Mouse (Mus musculus) embryonic facial prominence, embryonic 11.5 days (tissue): ENCODE results near the gene Mob3b. TPM values are rescaled to one million over a fixed set of nuclear protein-coding genes. Genes with fewer than 3 reads are reported as not detected.

Source experiments
- ATAC-seq: fragments of 200-750 bp; cut with Nextera tagmentation; replicated peaks from 2 replicates; pipeline ENCODE4 v1.8.0; 2017; ENCODE audit warnings: low read depth; ENCODE audit not compliant: insufficient number of reproducible peaks, low FRiP score, low TSS enrichment
- DNase-seq: peaks from one replicate; pipeline ENCODE4 v3.0.0-alpha.2; 2015; ENCODE audit warnings: low spot score
- H3K27ac ChIP-seq: fragments of 300-500 bp; sonication (generic); replicated peaks from 2 replicates; pipeline ENCODE4 v1.5.1; 2014; ENCODE audit warnings: mild to moderate bottlenecking, low read depth, low read length, control low read depth
- H3K27me3 ChIP-seq: fragments of 300-500 bp; sonication (generic); 2 replicates; pipeline ENCODE4 v1.6.1; 2014; ENCODE audit warnings: mild to moderate bottlenecking, low read length, moderate library complexity, mixed read lengths; ENCODE audit not compliant: control insufficient read depth, insufficient read depth
- H3K36me3 ChIP-seq: fragments of 300-500 bp; sonication (generic); replicated peaks from 2 replicates; pipeline ENCODE4 v1.6.1; 2014; ENCODE audit warnings: low read depth, mild to moderate bottlenecking, low read length, moderate library complexity, mixed read lengths; ENCODE audit not compliant: control insufficient read depth, insufficient read depth
- H3K4me1 ChIP-seq: fragments of 300-500 bp; sonication (generic); 2 replicates; pipeline ENCODE4 v1.6.1; 2014; ENCODE audit warnings: low read length, mixed read lengths; ENCODE audit not compliant: control insufficient read depth, insufficient read depth
- H3K4me2 ChIP-seq: fragments of 300-500 bp; sonication (generic); 2 replicates; pipeline ENCODE4 v1.6.1; 2014; ENCODE audit warnings: low read depth, mild to moderate bottlenecking, control low read depth, low read length, moderate library complexity
- H3K4me3 ChIP-seq: fragments of 300-500 bp; sonication (generic); 2 replicates; pipeline ENCODE4 v1.5.1; 2014; ENCODE audit warnings: low read depth, low read length, control low read depth
- H3K9ac ChIP-seq: fragments of 300-500 bp; sonication (generic); replicated peaks from 2 replicates; pipeline ENCODE4 v1.6.1; 2014; ENCODE audit warnings: mild to moderate bottlenecking, control low read depth, low read length
- H3K9me3 ChIP-seq: fragments of 300-500 bp; sonication (generic); replicated peaks from 2 replicates; pipeline ENCODE4 v1.6.1; 2016; ENCODE audit warnings: mild to moderate bottlenecking, low read length, inconsistent platforms, mixed read lengths; ENCODE audit not compliant: control insufficient read depth
- WGBS: fragments of 180-500 bp; shearing (Covaris S2); extraction: QIAGEN DNeasy Blood & Tissue Kit; methylation state at CpG from one replicate; pipeline ENCODE4 v1.1.7; 2014; 5-methylcytosine and 5-hydroxymethylcytosine counted together
- polyA plus RNA-seq: library from polyadenylated mRNA; unstranded; fragments of >200 nt; fragmentation: Nextera tagmentation; extraction: Ambion mirVana; gene quantifications from 2 replicates; pipeline ENCODE4 v1.2.1, GENCODE M21; 2014

Gene Mob3b
- polyA plus RNA-seq, 1 experiment from 2014 or later = 11.9 TPM

DNA sequence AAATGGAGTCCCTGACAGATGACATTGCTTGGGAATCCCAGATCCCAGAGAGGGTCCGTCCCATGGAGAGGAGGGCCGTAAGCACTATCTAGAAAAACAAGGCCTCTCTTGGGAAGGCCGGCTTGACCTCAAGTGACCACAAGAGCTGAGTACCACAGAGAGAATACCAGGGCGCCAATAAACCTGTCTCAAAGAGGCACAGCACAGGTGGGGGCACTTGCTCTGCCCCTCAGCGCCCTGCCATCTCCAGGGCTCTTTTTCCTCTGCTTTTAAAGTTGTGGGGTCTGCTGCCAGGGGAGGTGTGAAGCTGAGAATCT lies 107.6 kb downstream of the Mob3b start:
- Histone ChIP-seq H3K27me3 (no peaks in the 10 kb centered on the region), H3K9ac (no peak overlapping the region), H3K27ac (no peak overlapping the region), H3K36me3 (no peaks in the 10 kb centered on the region), H3K4me2 (no peak overlapping the region), H3K9me3 (no peaks in the 10 kb centered on the region), H3K4me1 (no peaks in the 10 kb centered on the region; the same call in 1 of the 2 replicates), H3K4me3 (no peak overlapping the region)
- DNase-seq = no peak
- WGBS = 61% methylated on average over 5 of the region's 5 CpGs
- no peak for ATAC-seq

DNA sequence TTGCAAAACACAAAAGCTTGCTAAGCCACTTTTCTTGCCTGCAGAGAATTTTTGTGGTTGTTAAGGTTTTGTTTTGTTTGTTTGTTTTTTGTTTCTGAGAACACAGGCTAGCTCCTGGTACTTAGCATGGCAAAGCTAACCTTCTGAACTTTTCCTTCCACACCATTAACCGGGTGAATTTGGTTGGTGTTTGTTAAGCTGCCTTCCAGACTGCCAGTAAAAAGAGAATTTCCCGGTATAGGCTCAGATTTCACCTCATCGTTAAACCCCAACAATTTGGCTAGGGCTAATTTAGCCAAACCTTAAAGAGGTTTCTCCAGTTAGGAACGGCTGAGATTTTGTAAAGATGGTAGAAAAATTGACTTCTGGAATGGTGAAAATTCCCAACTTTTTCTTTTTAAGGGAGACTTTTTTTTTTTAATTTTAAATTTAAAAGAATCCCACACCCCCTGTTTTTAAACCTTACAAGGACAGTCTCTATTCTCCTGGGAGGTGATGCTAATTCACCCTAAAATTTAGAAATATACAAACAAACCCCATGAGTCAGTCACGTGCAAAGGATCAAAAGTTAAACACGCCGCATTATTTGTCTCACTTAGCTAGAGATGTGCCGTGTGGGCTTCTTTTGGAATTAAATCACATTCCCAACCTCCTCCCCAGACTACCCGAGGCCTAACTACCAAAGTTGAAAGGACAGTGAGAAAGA lies 108.1 kb downstream of the Mob3b start:
- Histone ChIP-seq H3K4me2 (no peak overlapping the region), H3K9me3 (no peaks in the 10 kb centered on the region), H3K4me1 (no peaks in the 10 kb centered on the region; the same call in 1 of the 2 replicates), H3K27ac (no peak overlapping the region), H3K4me3 (no peak overlapping the region), H3K9ac (no peak overlapping the region), H3K27me3 (no peaks in the 10 kb centered on the region), H3K36me3 (no peaks in the 10 kb centered on the region)
- ATAC-seq = no peak
- WGBS = 29% methylated on average over 9 of the region's 9 CpGs
- peak; percentile 57 for DNase-seq

DNA sequence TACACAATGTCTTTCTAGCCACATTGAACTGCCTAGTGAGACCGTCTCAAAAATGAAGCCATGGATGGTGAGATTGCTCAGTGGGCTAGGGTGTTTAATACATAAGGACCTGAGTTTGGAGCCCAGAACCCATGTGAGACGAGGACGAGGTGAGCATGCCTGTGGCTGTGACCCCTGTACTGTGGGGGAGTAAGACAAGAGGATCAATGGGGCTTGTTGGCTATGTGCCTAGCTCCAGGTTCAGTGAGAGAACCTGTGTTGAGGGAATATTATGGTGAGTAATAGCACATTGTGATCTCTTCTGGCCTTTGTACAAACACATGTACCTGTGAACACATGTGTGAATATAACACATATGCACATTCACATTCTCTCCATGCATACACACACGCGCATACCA lies 116.4 kb downstream of the Mob3b start:
- no peak overlapping the region for H3K4me2 ChIP-seq
- ATAC-seq (no peak), DNase-seq (no peak)
- H3K9ac ChIP-seq = no peak overlapping the region
- no peaks in the 10 kb centered on the region for H3K27me3 ChIP-seq
- no peaks in the 10 kb centered on the region for H3K4me1 ChIP-seq
- H3K9me3 ChIP-seq = no peaks in the 10 kb centered on the region
- no peak overlapping the region for H3K4me3 ChIP-seq
- WGBS = 95% methylated on average over 5 of the region's 5 CpGs
- no peaks in the 10 kb centered on the region for H3K36me3 ChIP-seq
- no peak overlapping the region for H3K27ac ChIP-seq

DNA sequence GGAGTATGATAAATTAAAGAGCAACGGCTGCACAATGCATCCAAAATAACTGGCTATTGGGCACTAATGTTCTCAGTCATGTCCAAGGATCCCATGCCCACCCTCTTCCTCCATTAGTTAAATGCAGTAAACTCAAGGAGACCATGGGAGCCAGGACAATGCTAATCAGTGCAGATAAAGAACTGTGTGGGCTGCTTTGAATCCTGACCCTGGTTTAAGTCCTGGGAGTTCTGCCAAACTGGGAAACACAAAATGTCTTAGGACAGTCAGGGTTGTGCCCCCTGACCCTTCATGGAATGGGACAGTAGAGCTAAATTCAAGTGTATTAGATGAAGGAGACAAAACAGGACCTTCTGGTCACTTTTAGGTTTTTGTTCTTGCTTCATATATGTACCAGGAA lies 117.0 kb downstream of the Mob3b start:
- DNase-seq = no peak
- no peak overlapping the region for H3K4me3 ChIP-seq
- no peaks in the 10 kb centered on the region for H3K4me1 ChIP-seq
- H3K9ac ChIP-seq = no peak overlapping the region
- no peak for ATAC-seq
- no peaks in the 10 kb centered on the region for H3K27me3 ChIP-seq
- H3K36me3 ChIP-seq = no peaks in the 10 kb centered on the region
- H3K27ac ChIP-seq = no peak overlapping the region
- H3K9me3 ChIP-seq = no peaks in the 10 kb centered on the region
- no peak overlapping the region for H3K4me2 ChIP-seq
- 94% methylated on average over 1 of the region's 1 CpGs for WGBS

DNA sequence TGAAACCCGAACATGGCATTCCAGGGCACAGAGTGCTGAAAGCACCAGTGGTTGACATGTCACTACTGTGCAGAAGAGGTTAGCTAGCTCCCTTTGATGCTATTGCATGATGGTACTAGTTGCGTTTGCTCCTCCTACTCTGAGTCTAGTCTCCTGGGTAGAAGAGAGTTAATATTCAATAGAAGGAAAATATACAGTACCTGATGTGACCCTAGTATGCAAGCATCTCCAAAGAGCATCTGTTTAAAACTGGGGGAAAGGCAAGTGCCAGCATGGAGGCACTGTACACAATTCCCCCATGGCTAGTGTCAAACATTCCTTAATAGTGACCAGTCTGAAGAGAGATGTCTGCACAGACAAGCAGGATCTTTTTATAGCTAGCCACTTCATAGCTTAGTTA lies 119.5 kb downstream of the Mob3b start:
- Histone ChIP-seq H3K36me3 (no peaks in the 10 kb centered on the region), H3K9me3 (no peaks in the 10 kb centered on the region), H3K9ac (no peak overlapping the region), H3K4me1 (no peaks in the 10 kb centered on the region), H3K4me3 (no peak overlapping the region), H3K27me3 (no peaks in the 10 kb centered on the region), H3K27ac (no peak overlapping the region), H3K4me2 (no peak overlapping the region)
- ATAC-seq = no peak
- WGBS = 62% methylated on average over 2 of the region's 2 CpGs
- no peak for DNase-seq

DNA sequence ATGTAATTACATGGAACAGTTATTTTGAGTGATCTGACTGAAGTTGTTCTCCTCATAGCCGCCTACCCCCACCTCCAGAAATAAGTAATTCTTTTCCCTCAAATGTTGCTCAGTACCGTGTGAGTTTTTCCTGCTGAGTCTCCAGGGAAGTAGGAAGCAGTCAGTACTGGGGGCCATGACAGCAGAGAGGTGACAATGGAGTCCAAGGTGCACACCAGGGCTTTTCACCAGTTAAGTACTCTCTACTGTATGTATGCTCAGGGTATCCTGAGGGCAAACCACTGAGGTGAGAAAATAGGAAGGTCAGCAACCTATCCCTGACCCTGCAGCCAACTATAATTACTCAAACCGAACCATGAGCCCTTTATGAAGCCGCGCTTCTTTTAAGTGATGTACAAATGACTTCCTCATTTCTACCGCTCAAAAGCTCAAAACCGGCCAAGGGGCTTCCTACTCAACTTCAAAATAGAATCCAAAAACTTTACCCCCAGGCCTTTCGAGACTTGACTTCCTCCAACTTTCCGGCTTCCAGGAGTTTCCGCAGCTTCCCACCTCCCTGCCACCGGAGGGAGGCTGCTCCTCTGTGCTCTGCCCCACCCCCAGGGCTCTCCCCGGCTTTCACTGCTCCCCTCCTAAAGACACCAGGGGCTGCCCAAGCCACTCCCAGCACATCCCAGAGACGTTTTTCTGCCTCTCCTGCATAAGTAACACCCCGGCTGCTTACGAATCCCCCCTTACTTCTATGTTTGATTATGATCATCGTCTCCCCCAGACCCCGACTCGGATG lies 122.6 kb downstream of the Mob3b start:
- DNase-seq = no peak
- peak overlapping the region; percentile 3; the same call in 1 of the 2 replicates for H3K4me2 ChIP-seq
- H3K27me3 ChIP-seq = no peaks in the 10 kb centered on the region
- no peak; the same call in 1 of the 2 replicates for ATAC-seq
- 34% methylated on average over 18 of the region's 18 CpGs for whole genome bisulfite sequencing
- no peak overlapping the region for H3K27ac ChIP-seq
- H3K36me3 ChIP-seq = no peaks in the 10 kb centered on the region
- H3K4me1 ChIP-seq = no peaks in the 10 kb centered on the region
- H3K9me3 ChIP-seq = no peaks in the 10 kb centered on the region
- no peak overlapping the region for H3K4me3 ChIP-seq
- H3K9ac ChIP-seq = no peak overlapping the region

DNA sequence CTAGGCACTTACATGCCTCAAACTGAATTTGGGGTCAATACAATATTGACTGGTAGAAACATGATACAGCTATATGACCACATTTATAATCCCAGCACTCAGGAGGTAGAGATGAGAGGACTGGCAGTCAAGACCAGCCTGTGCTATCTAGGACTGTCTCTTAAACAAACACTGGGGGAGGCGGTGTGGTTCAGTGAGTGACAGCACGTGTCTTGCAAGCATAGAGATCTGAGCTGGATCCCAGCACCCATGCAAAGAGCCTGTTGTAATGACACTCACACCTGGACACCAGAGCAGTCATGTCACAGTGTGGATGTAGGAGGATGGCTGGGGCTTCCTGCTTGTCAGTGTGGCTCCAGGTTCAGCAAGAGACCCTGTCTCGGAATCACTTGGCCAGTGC lies 124.5 kb downstream of the Mob3b start:
- Histone ChIP-seq H3K9me3 (no peaks in the 10 kb centered on the region), H3K4me1 (no peaks in the 10 kb centered on the region), H3K9ac (no peak overlapping the region), H3K4me2 (no peak overlapping the region), H3K27ac (no peak overlapping the region), H3K27me3 (no peaks in the 10 kb centered on the region), H3K4me3 (no peak overlapping the region), H3K36me3 (no peaks in the 10 kb centered on the region)
- ATAC-seq (0 out of 2 replicates have a peak, but pooled peaks have one; percentile 29), DNase-seq (no peak)
- 80% methylated on average over 3 of the region's 3 CpGs for WGBS

DNA sequence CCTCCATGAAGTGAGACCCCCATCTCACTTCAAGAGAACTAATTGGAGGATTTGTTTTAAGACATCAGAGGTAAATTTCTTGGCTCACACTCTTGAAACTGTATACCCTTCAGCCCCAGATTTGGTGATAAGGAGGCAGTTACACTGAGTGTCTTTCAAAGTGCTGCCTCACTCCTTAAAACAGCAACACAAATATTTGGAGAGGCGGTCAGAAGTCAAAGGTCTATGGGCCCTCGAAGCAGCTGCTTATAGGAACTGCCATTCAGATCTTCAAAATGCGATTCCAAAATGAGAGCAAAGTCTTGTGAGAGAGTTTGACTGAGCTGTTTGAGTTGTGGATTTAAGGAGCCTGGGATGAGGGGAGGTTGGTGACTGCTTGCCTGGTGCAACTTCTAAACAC lies 125.7 kb downstream of the Mob3b start:
- whole genome bisulfite sequencing = 38% methylated on average over 3 of the region's 3 CpGs
- H3K27me3 ChIP-seq = no peaks in the 10 kb centered on the region
- no peak for ATAC-seq

More for the DNA sequence above, 125.7 kb downstream of the Mob3b start:
- no peaks in the 10 kb centered on the region for H3K4me1 ChIP-seq
- H3K36me3 ChIP-seq = no peaks in the 10 kb centered on the region
- no peak overlapping the region for H3K27ac ChIP-seq
- H3K4me3 ChIP-seq = no peak overlapping the region
- no peak for DNase-seq
- no peaks in the 10 kb centered on the region for H3K9me3 ChIP-seq
- no peak overlapping the region for H3K4me2 ChIP-seq
- H3K9ac ChIP-seq = no peak overlapping the region
